In the genomic region with DNA sequence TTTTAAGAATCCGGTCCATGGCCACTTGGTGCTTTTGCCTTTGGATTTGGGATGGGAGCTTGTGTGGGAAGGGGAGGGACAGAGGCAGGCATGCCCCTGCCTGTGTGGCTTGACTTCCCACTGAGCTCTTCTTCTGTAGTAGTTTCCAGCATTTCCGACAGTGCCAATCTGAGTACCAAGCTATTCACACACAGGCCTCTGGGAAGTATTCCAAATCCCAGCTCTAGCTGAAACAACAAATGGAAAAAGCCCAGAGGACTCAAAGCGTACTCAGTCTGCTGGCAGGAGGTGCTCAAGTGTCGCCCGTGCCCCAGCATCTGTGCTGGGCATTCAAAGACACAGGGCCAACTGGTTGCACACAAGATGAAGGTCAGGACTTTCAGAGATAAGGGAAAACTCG, we compare ENCODE assay signal across 8 mouse cellular contexts.
A peak's percentile ranks its signal among the peaks of the same experiment; 100 is the strongest.
DNase-seq lines count a peak whose midpoint lies in the region; ATAC-seq and TF ChIP-seq lines count a peak whose summit lies in the region.
"Had no signal": no experiment of that assay in that cellular context is flagged by ENCODE, and none has a peak within 500 bp of the region (broad histone marks: within the 10 kb centered on the region; RNA-seq: fewer than 3 reads in every experiment).

No protein-coding gene starts in this region.

- H3K4me3 ChIP-seq in liver, adult 2 months (ENCODE audit: insufficient read depth, low read depth, low read length) = no peak overlapping the region
- H3K4me3 ChIP-seq in liver, embryonic 12.5 days = no peak overlapping the region
- H3K4me3 ChIP-seq: heart, embryonic 13.5 days had no signal

- no peaks in the 10 kb centered on the region for H3K27me3 ChIP-seq in liver, adult 2 months (ENCODE audit: control insufficient read depth, insufficient read depth, low read length)
- H3K27me3 ChIP-seq in liver, embryonic 12.5 days (replicated peaks) = no peaks in the 10 kb centered on the region
- H3K27me3 ChIP-seq: heart, embryonic 13.5 days had no signal

- 27% methylated on average over 6 of the region's 6 CpGs for WGBS in liver, adult 2 months
- 64% methylated on average over 6 of the region's 6 CpGs for WGBS in liver, embryonic 12.5 days (ENCODE audit: insufficient replicate concordance)

- ATAC-seq in liver, embryonic 12.5 days = no peak
- ATAC-seq in inflammation-experienced regulatory T-cells, adult 6 months = no peak

- no peak overlapping the region for H3K4me2 ChIP-seq in liver, embryonic 12.5 days
- H3K4me2 ChIP-seq: heart, embryonic 13.5 days had no signal

- peaks cover 11% of the 10 kb centered on the region for H3K4me1 ChIP-seq in liver, adult 2 months (ENCODE audit: control insufficient read depth, insufficient read depth, low read length)
- no peaks in the 10 kb centered on the region for H3K4me1 ChIP-seq in liver, embryonic 12.5 days
- H3K4me1 ChIP-seq: heart, embryonic 13.5 days had no signal

- TF ChIP-seq POLR2A in liver, adult 2 months (IDR thresholded peaks at IDR 0.05; ENCODE audit: extremely low read depth, insufficient read depth, low read length) = no peak

- H3K79me2 ChIP-seq in liver, adult 2 months (ENCODE audit: control insufficient read depth, insufficient read depth, low read length) = no peaks in the 10 kb centered on the region

- DNase-seq in liver, adult 2 months (ENCODE audit: extremely low read depth, low read depth, low spot score) = peak; percentile 75
- peak; percentile 72 for DNase-seq in cerebellum, adult 9-10 months
- DNase-seq in heart, postnatal 10 days = peak; percentile 27 to 40
- peak; percentile 11 to 12 for DNase-seq in left cerebral cortex, postnatal 36 days (ENCODE audit: low spot score in 2 of 2)
- no peak for DNase-seq in thymus, postnatal 0 days (ENCODE audit: low spot score)

- H3K27ac ChIP-seq in liver, adult 2 months (replicated peaks; ENCODE audit: insufficient read depth, low read depth, low read length) = peak overlapping the region; percentile 45
- H3K27ac ChIP-seq in liver, embryonic 12.5 days = no peak overlapping the region
- H3K27ac ChIP-seq: heart, embryonic 13.5 days had no signal

- TF ChIP-seq CTCF in liver, adult 2 months (IDR thresholded peaks at IDR 0.05; ENCODE audit: low read depth, low read length) = no peak

- intact Hi-C loops in heart, postnatal 10 days (cut with DNase I) = no loop called here
- intact Hi-C loops in left cerebral cortex, postnatal 36 days (cut with DNase I) = no loop called here

- peaks cover 17% of the 10 kb centered on the region for H3K36me3 ChIP-seq in liver, adult 2 months (ENCODE audit: control insufficient read depth, insufficient read depth, low read length)
- H3K36me3 ChIP-seq in liver, embryonic 12.5 days = no peaks in the 10 kb centered on the region
- H3K36me3 ChIP-seq: heart, embryonic 13.5 days had no signal

- H3K9ac ChIP-seq in liver, adult 2 months (ENCODE audit: low read depth, low read length) = no peak overlapping the region
- H3K9ac ChIP-seq in liver, embryonic 12.5 days = no peak overlapping the region
- H3K9ac ChIP-seq: heart, embryonic 13.5 days had no signal

- no peaks in the 10 kb centered on the region for H3K9me3 ChIP-seq in liver, embryonic 12.5 days (replicated peaks)
- H3K9me3 ChIP-seq: heart, embryonic 13.5 days had no signal
